Mouse (Mus musculus): ENCODE measurements around the gene Bet1l. TPM values are rescaled to one million over a fixed set of nuclear protein-coding genes. Genes with fewer than 3 reads are reported as not detected.

Gene Bet1l
- polyA plus RNA-seq, 1 experiment, result 19.9 TPM

DNA sequence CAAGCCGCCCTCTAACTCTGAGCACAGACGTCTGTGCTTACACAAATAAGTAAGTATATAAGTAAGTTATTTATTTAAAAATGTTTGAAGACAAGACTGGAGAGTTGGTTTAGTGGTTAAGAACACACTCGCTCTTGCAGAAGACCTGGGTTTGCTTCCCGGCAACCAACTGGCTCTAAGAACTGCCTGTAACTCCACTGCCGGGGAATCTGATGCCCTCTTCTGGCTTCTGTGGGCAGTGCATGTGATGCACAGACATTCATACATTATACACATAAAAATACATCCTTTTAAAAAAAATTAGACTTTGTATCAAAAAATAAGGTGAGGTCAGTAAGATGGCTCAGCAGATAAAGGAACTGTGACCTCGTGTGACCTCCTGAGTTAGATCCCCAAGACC, 46.9 kb downstream of the Bet1l start:
- Histone ChIP-seq H3K36me3 (ENCODE audit: control insufficient read depth, insufficient read depth) (no peaks in the 10 kb centered on the region), H3K27me3 (ENCODE audit: control insufficient read depth, insufficient read depth, insufficient read length) (no peaks in the 10 kb centered on the region), H3K79me2 (ENCODE audit: control insufficient read depth, insufficient read depth) (no peaks in the 10 kb centered on the region), H3K79me3 (ENCODE audit: low read depth) (no peaks in the 10 kb centered on the region), H3K4me3 (ENCODE audit: insufficient read depth, poor library complexity, severe bottlenecking) (no peak overlapping the region), H3ac (ENCODE audit: control insufficient read depth, insufficient read length, low read depth) (no peak overlapping the region)
- TF ChIP-seq MAX (IDR thresholded peaks at IDR 0.05) (no peak), FOSL1 (IDR thresholded peaks at IDR 0.05; ENCODE audit: insufficient read depth, low read length, poor library complexity, severe bottlenecking) (no peak), CEBPB (IDR thresholded peaks at IDR 0.05; ENCODE audit: low read depth) (no peak), USF1 (IDR thresholded peaks at IDR 0.05; ENCODE audit: low read depth) (no peak), MYOG (IDR thresholded peaks at IDR 0.05; ENCODE audit: control insufficient read depth, extremely low read depth, insufficient read length) (no peak), MYOD1 (IDR thresholded peaks at IDR 0.05; ENCODE audit: control insufficient read depth, insufficient read length, low read depth) (no peak), CTCF (IDR thresholded peaks at IDR 0.05; ENCODE audit: control insufficient read depth, insufficient read depth, insufficient read length) (no peak)

DNA sequence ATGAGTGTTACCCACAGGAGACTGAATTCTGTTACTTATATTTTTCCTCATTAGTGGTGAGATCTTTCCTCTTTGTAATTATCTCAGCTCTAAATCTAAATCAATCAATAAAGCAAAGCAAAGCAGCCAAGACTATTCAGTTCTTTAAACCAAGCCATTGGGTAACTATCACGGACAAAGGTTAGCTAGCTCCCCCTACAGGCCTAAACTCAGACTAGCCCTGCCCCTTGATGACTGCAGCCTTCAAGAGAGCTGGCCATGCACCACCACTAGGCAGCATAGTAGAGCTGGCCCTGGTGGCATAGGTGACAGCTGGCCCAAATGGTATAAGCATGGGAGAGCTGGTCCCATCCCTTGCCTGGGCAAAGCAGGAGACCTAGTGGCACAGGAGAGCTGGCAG, 51.7 kb downstream of the Bet1l start:
- TF ChIP-seq USF1 (IDR thresholded peaks at IDR 0.05; ENCODE audit: low read depth) (no peak), CEBPB (IDR thresholded peaks at IDR 0.05; ENCODE audit: low read depth) (no peak), MAX (IDR thresholded peaks at IDR 0.05) (no peak), MYOD1 (IDR thresholded peaks at IDR 0.05; ENCODE audit: control insufficient read depth, insufficient read length, low read depth) (no peak), CTCF (IDR thresholded peaks at IDR 0.05; ENCODE audit: control insufficient read depth, insufficient read depth, insufficient read length) (no peak), FOSL1 (IDR thresholded peaks at IDR 0.05; ENCODE audit: insufficient read depth, low read length, poor library complexity, severe bottlenecking) (no peak), MYOG (IDR thresholded peaks at IDR 0.05; ENCODE audit: control insufficient read depth, extremely low read depth, insufficient read length) (no peak)
- Histone ChIP-seq H3K4me3 (ENCODE audit: insufficient read depth, poor library complexity, severe bottlenecking) (no peak overlapping the region), H3K79me3 (ENCODE audit: low read depth) (no peaks in the 10 kb centered on the region), H3ac (ENCODE audit: control insufficient read depth, insufficient read length, low read depth) (no peak overlapping the region), H3K36me3 (ENCODE audit: control insufficient read depth, insufficient read depth) (no peaks in the 10 kb centered on the region), H3K27me3 (ENCODE audit: control insufficient read depth, insufficient read depth, insufficient read length) (peaks cover under 1% of the 10 kb centered on the region), H3K79me2 (ENCODE audit: control insufficient read depth, insufficient read depth) (no peaks in the 10 kb centered on the region)

Other genes with a start within 250 kb of the Bet1l start
- gene Olfr61, start 228.6 kb downstream of the Bet1l start, polyA plus RNA-seq (2012; fragmentation: generic; extraction: Trizol), result not detected
- gene Olfr53, start 211.1 kb downstream of the Bet1l start, polyA plus RNA-seq (2012; fragmentation: generic; extraction: Trizol), result not detected
- gene Olfr539, start 197.6 kb downstream of the Bet1l start, polyA plus RNA-seq (2012; fragmentation: generic; extraction: Trizol), result not detected
- not detected for gene Olfr45, start 175.6 kb downstream of the Bet1l start, polyA plus RNA-seq (2012; fragmentation: generic; extraction: Trizol)
- gene Olfr541, start 160.3 kb downstream of the Bet1l start, polyA plus RNA-seq (2012; fragmentation: generic; extraction: Trizol), result not detected
- not detected for gene Cyp2e1, start 93.8 kb downstream of the Bet1l start, polyA plus RNA-seq (2012; fragmentation: generic; extraction: Trizol)
- not detected for gene Syce1, start 69.7 kb downstream of the Bet1l start, polyA plus RNA-seq (2012; fragmentation: generic; extraction: Trizol)
- 0.18 TPM for gene Zfp941, start 35.4 kb downstream of the Bet1l start, polyA plus RNA-seq (2012; fragmentation: generic; extraction: Trizol)
- gene Urah, start 22.6 kb downstream of the Bet1l start, polyA plus RNA-seq (2012; fragmentation: generic; extraction: Trizol), result not detected
- not detected for gene Scgb1c1, start 12.0 kb downstream of the Bet1l start, polyA plus RNA-seq (2012; fragmentation: generic; extraction: Trizol)
- gene Odf3, start 9.8 kb downstream of the Bet1l start, polyA plus RNA-seq (2012; fragmentation: generic; extraction: Trizol), result 0.02 TPM
- not detected for gene Gm45785, start 1.2 kb downstream of the Bet1l start, polyA plus RNA-seq (2012; fragmentation: generic; extraction: Trizol)
- 59.3 TPM for gene Ric8a, start 620 bp downstream of the Bet1l start, polyA plus RNA-seq (2012; fragmentation: generic; extraction: Trizol)
- 211 TPM for gene Psmd13, start 24.4 kb upstream of the Bet1l start, polyA plus RNA-seq (2012; fragmentation: generic; extraction: Trizol)
- 17.4 TPM for gene Sirt3, start 24.7 kb upstream of the Bet1l start, polyA plus RNA-seq (2012; fragmentation: generic; extraction: Trizol)
- gene Cox8b, start 42.9 kb upstream of the Bet1l start, polyA plus RNA-seq (2012; fragmentation: generic; extraction: Trizol), result 0.81 TPM
- 0.01 TPM for gene Nlrp6, start 63.3 kb upstream of the Bet1l start, polyA plus RNA-seq (2012; fragmentation: generic; extraction: Trizol)
- gene Pgghg, start 83.8 kb upstream of the Bet1l start, polyA plus RNA-seq (2012; fragmentation: generic; extraction: Trizol), result 12.2 TPM
- gene Ifitm5, start 92.7 kb upstream of the Bet1l start, polyA plus RNA-seq (2012; fragmentation: generic; extraction: Trizol), result 0.44 TPM
- gene Gm45717, start 98.4 kb upstream of the Bet1l start, polyA plus RNA-seq (2012; fragmentation: generic; extraction: Trizol), result not detected
- gene Ifitm2, start 98.4 kb upstream of the Bet1l start, polyA plus RNA-seq (2012; fragmentation: generic; extraction: Trizol), result 609 TPM
- gene Ifitm1, start 109.6 kb upstream of the Bet1l start, polyA plus RNA-seq (2012; fragmentation: generic; extraction: Trizol), result 60.7 TPM
- gene Ifitm3, start 153.2 kb upstream of the Bet1l start, polyA plus RNA-seq (2012; fragmentation: generic; extraction: Trizol), result 956 TPM
- gene Ifitm6, start 160.3 kb upstream of the Bet1l start, polyA plus RNA-seq (2012; fragmentation: generic; extraction: Trizol), result 1.3 TPM
- gene Gm17387, start 171.6 kb upstream of the Bet1l start, polyA plus RNA-seq (2012; fragmentation: generic; extraction: Trizol), result not detected
- gene B4galnt4, start 203.5 kb upstream of the Bet1l start, polyA plus RNA-seq (2012; fragmentation: generic; extraction: Trizol), result 4.0 TPM
- 0.88 TPM for gene Pkp3, start 220.6 kb upstream of the Bet1l start, polyA plus RNA-seq (2012; fragmentation: generic; extraction: Trizol)
- 13.9 TPM for gene Sigirr, start 243.0 kb upstream of the Bet1l start, polyA plus RNA-seq (2012; fragmentation: generic; extraction: Trizol)

Measured in C2C12 (cell line).